Mouse (Mus musculus): ENCODE data around the gene Mboat2. TPM values are rescaled to one million over a fixed set of nuclear protein-coding genes. Genes with fewer than 3 reads are reported as not detected.
A peak's percentile ranks its signal among the peaks of the same experiment; 100 is the strongest.

The Mboat2 gene
- total RNA-seq, 2 experiments from 2014 or later = 62.6 to 69.3 TPM

GRCm38 (mm10) chr12:25005350-25005749 lies 174.7 kb downstream of the Mboat2 start:
- no peak for DNase-seq (ENCODE audit: low spot score in 2 of 2)

DNA sequence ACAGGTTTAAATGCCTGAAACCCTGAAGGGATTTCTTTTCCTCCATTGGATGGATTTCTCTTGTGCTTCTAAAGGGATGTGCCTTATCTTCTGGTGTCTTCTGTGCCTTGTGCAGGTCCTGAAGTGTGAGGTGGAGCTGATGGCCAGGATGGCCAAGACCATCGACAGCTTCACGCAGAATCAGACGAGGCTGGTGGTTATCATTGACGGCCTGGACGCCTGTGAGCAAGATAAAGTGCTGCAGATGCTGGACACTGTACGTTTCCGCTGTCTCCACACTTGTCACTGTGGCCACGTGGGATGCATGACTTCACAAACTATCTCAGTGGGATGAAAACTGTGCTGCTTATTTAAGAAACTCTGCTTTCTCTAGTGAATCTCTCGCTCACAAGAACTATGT lies 179.3 kb downstream of the Mboat2 start:
- no peak for DNase-seq (ENCODE audit: low spot score in 2 of 2)

DNA sequence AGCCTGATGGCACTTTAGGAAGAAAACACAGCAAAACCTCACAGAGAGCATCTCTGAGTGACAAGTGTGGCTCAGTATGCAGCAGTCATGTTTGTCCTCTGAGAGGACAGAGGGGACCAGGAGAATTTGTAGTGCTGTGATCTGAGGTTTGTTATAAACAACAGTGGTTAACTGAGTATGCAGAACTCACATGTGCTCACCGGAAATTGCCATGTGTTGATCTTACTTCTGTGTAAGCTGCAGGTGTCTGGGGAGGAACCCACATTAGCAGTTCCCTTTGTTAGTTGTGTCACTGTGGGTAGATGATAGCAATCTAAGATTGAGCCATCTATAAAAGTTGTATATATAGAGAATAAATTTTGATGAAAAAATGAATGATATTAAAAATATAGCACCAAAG lies 179.7 kb downstream of the Mboat2 start:
- DNase-seq (ENCODE audit: low spot score in 2 of 2) = no peak

DNA sequence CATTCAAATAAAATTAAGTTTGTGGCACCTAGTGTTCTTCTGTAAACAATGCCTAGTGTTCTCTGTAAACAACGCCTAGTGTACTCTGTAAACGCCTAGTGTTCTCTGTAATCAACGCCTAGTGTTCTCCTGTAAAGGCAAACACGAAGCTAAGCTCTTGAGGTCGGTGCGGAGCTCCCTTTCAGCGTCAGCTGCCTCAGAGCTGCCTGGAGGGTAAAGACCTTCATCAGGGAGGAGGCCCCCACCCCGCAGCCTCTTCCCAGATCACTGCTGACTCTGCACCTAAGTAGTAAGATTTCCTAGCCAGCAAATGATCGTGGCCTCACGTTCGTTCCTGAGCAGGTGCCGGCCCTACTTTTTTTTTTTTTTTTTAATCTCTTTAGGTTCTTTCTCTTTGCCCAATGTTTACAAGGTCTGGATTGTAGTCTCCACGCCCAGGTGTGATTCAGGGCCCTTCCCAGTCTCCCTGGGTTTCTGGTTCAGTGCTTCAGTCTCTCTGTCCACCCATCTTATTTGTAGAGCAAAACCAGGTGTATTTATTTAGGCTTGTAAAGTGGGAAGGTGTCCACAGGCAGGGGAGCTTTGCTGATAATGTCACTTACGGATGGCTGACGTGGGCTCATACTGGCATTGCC lies 181.2 kb downstream of the Mboat2 start:
- no peak for DNase-seq (ENCODE audit: low spot score in 2 of 2)

- peak in 1 of 2 experiments; percentile 25 for DNase-seq (ENCODE audit: low spot score in 2 of 2)
Observed at GRCm38 (mm10) chr12:25012555-25013540, 182.2 kb downstream of the Mboat2 start.

Other genes with a start within 250 kb of the Mboat2 start
- 1 to 10 TPM; 4.7 to 6.3 TPM for gene Klf11, start 179.6 kb upstream of the Mboat2 start, total RNA-seq (2021)
- 10 to 100 TPM; 13.4 to 14.2 TPM for gene Cys1, start 149.1 kb upstream of the Mboat2 start, total RNA-seq (2021)
- 1 to 10 TPM; 6.3 to 7.6 TPM for gene Rrm2, start 122.6 kb upstream of the Mboat2 start, total RNA-seq (2021)
- 100 to 1,000 TPM; 322 to 335 TPM for gene Kidins220, start 144.0 kb downstream of the Mboat2 start, total RNA-seq (2021)

Data from layer of hippocampus, postnatal 14 days (tissue).